Mouse (Mus musculus) gastrocnemius, postnatal 4 days (tissue): Measurements from ENCODE around the gene Ncln. TPM values are rescaled to one million over a fixed set of nuclear protein-coding genes. Genes with fewer than 3 reads are reported as not detected.

Experiments
- DNase-seq, 2 experiments: peaks; one replicate each; pipeline ENCODE4 v3.0.0; 2021 to 2022; ENCODE audit warnings: low spot score in 2 of 2, mixed read lengths in 2 of 2
- total RNA-seq, 2 experiments: library from RNA; stranded (reverse); gene quantifications; 2 replicates each; pipeline ENCODE4 v1.2.3; 2021

Ncln gene
- total RNA-seq, 2 experiments from 2014 or later: 59.3 to 61.3 TPM

- peak in 1 of 2 experiments; percentile 73 for DNase-seq
Measured at GRCm38 (mm10) chr10:81518546-81518945, 22.4 kb upstream of the Ncln start.

- DNase-seq: no peak
Measured at GRCm38 (mm10) chr10:81517227-81517626, 21.0 kb upstream of the Ncln start.

- DNase-seq: no peak
Measured at GRCm38 (mm10) chr10:81513798-81514197, 17.6 kb upstream of the Ncln start.

- no peak for DNase-seq
Measured at GRCm38 (mm10) chr10:81510246-81510810, 14.1 kb upstream of the Ncln start.

GRCm38 (mm10) chr10:81507691-81508489 is 11.7 kb upstream of the Ncln start:
- DNase-seq: no peak

GRCm38 (mm10) chr10:81507095-81507494 is 10.9 kb upstream of the Ncln start:
- DNase-seq: no peak

- no peak for DNase-seq
Measured at GRCm38 (mm10) chr10:81505016-81505664, 8.9 kb upstream of the Ncln start.

- DNase-seq: peak; percentile 85 to 86
Measured at GRCm38 (mm10) chr10:81502658-81503057, 6.5 kb upstream of the Ncln start.

- no peak for DNase-seq
Measured at GRCm38 (mm10) chr10:81501863-81502262, 5.7 kb upstream of the Ncln start.

GRCm38 (mm10) chr10:81500032-81500431 is 3.8 kb upstream of the Ncln start, which contains the start of gene S1pr4:
Gene S1pr4, minus strand, starts transcription at chr10:81500132.
- no peak for DNase-seq

GRCm38 (mm10) chr10:81499250-81499901 is 3.2 kb upstream of the Ncln start:
- DNase-seq: no peak

- no peak for DNase-seq
Measured at GRCm38 (mm10) chr10:81498316-81499249, 2.4 kb upstream of the Ncln start.

GRCm38 (mm10) chr10:81497401-81498270 is 1.4 kb upstream of the Ncln start:
- DNase-seq: no peak

- no peak for DNase-seq
Measured at GRCm38 (mm10) chr10:81496969-81497368, 777 bp upstream of the Ncln start.

GRCm38 (mm10) chr10:81495616-81496263 is 452 bp downstream of the Ncln start:
- no peak for DNase-seq

- DNase-seq: no peak
Measured at GRCm38 (mm10) chr10:81495151-81495550, 1.0 kb downstream of the Ncln start.

- no peak for DNase-seq
Measured at GRCm38 (mm10) chr10:81494260-81495041, 1.7 kb downstream of the Ncln start.

- no peak for DNase-seq
Measured at GRCm38 (mm10) chr10:81493601-81494220, 2.5 kb downstream of the Ncln start.
